Mouse (Mus musculus) neural tube, embryonic 11.5 days (tissue): ENCODE measurements around the gene Lrrc3b. TPM values are rescaled to one million over a fixed set of nuclear protein-coding genes. Genes with fewer than 3 reads are reported as not detected.
A peak's percentile ranks its signal among the peaks of the same experiment; 100 is the strongest.

ENCODE experiments used
- ATAC-seq: fragments of 200-750 bp; cut with Nextera tagmentation; 2 replicates; pipeline ENCODE4 v1.8.0; 2017; ENCODE audit warnings: moderate number of reproducible peaks, mild to moderate bottlenecking, moderate TSS enrichment, moderate library complexity; ENCODE audit not compliant: insufficient read depth, low FRiP score, low TSS enrichment
- DNase-seq: peaks from one replicate; pipeline ENCODE4 v3.0.0-alpha.2; 2015; ENCODE audit warnings: low spot score
- H3K27ac ChIP-seq: fragments of 300-500 bp; sonication (generic); 2 replicates; pipeline ENCODE4 v1.5.1; 2014; ENCODE audit warnings: low read depth, mild to moderate bottlenecking, low read length
- H3K27me3 ChIP-seq: fragments of 300-500 bp; sonication (generic); 2 replicates; pipeline ENCODE4 v1.6.1; 2014; ENCODE audit warnings: mild to moderate bottlenecking, low read length, mixed read lengths; ENCODE audit not compliant: control insufficient read depth, insufficient read depth
- H3K36me3 ChIP-seq: fragments of 300-500 bp; sonication (generic); 2 replicates; pipeline ENCODE4 v1.6.1; 2014; ENCODE audit warnings: mild to moderate bottlenecking, low read length, moderate library complexity, mixed read lengths; ENCODE audit not compliant: control insufficient read depth, insufficient read depth
- H3K4me1 ChIP-seq: fragments of 300-500 bp; sonication (generic); 2 replicates; pipeline ENCODE4 v1.6.1; 2014; ENCODE audit warnings: low read length, mixed read lengths; ENCODE audit not compliant: control insufficient read depth, insufficient read depth
- H3K4me2 ChIP-seq: fragments of 300-500 bp; sonication (generic); 2 replicates; pipeline ENCODE4 v1.6.1; 2014; ENCODE audit warnings: low read depth, mild to moderate bottlenecking, moderate library complexity
- H3K4me3 ChIP-seq: fragments of 300-500 bp; sonication (generic); 2 replicates; pipeline ENCODE4 v1.5.1; 2014; ENCODE audit warnings: low read depth, low read length
- H3K9ac ChIP-seq: fragments of 300-500 bp; sonication (generic); 2 replicates; pipeline ENCODE4 v1.6.1; 2014; ENCODE audit warnings: mild to moderate bottlenecking, low read length
- H3K9me3 ChIP-seq: fragments of 300-500 bp; sonication (generic); 2 replicates; pipeline ENCODE4 v1.6.1; 2016; ENCODE audit warnings: low read length; ENCODE audit not compliant: control insufficient read depth
- WGBS: fragments of 180-500 bp; shearing (Covaris S2); extraction: QIAGEN DNeasy Blood & Tissue Kit; methylation state at CpG from one replicate; pipeline ENCODE4 v1.1.7; 2014; 5-methylcytosine and 5-hydroxymethylcytosine counted together
- polyA plus RNA-seq: library from polyadenylated mRNA; unstranded; fragments of >200 nt; fragmentation: Nextera tagmentation; extraction: Ambion mirVana; gene quantifications from 2 replicates; pipeline ENCODE4 v1.2.1, GENCODE M21; 2014

Lrrc3b gene
- polyA plus RNA-seq, 1 experiment from 2014 or later = 0.93 TPM

GRCm38 (mm10) chr14:15365045-15365444 lies 73.7 kb downstream of the Lrrc3b start:
- DNase-seq = no peak

GRCm38 (mm10) chr14:15359893-15360292 lies 78.9 kb downstream of the Lrrc3b start:
- Histone ChIP-seq H3K36me3 (no peaks in the 10 kb centered on the region), H3K4me1 (no peaks in the 10 kb centered on the region), H3K27me3 (no peaks in the 10 kb centered on the region), H3K9ac (no peak overlapping the region), H3K4me2 (no peak overlapping the region), H3K9me3 (no peaks in the 10 kb centered on the region), H3K27ac (no peak overlapping the region), H3K4me3 (no peak overlapping the region)
- DNase-seq = no peak
- 95% methylated on average over 1 of the region's 1 CpGs for WGBS
- ATAC-seq = no peak

More at GRCm38 (mm10) chr14:15365045-15365444, 73.7 kb downstream of the Lrrc3b start:
- no peak for ATAC-seq
- Histone ChIP-seq H3K9me3 (no peaks in the 10 kb centered on the region), H3K4me3 (no peak overlapping the region), H3K4me2 (no peak overlapping the region), H3K9ac (no peak overlapping the region), H3K4me1 (no peaks in the 10 kb centered on the region), H3K36me3 (no peaks in the 10 kb centered on the region), H3K27me3 (no peaks in the 10 kb centered on the region), H3K27ac (no peak overlapping the region)
- WGBS = 93% methylated on average over 6 of the region's 6 CpGs

- Histone ChIP-seq H3K36me3 (no peaks in the 10 kb centered on the region), H3K27me3 (no peaks in the 10 kb centered on the region), H3K4me3 (no peak overlapping the region), H3K9me3 (no peaks in the 10 kb centered on the region), H3K9ac (no peak overlapping the region), H3K4me1 (no peaks in the 10 kb centered on the region), H3K27ac (no peak overlapping the region), H3K4me2 (no peak overlapping the region)
- ATAC-seq (no peak), DNase-seq (no peak)
- 73% methylated on average over 3 of the region's 3 CpGs for WGBS
Observed at GRCm38 (mm10) chr14:15359134-15359533, 79.7 kb downstream of the Lrrc3b start.

- Histone ChIP-seq H3K4me2 (no peak overlapping the region), H3K4me3 (no peak overlapping the region), H3K9ac (no peak overlapping the region), H3K9me3 (no peaks in the 10 kb centered on the region), H3K36me3 (no peaks in the 10 kb centered on the region), H3K27me3 (no peaks in the 10 kb centered on the region), H3K27ac (no peak overlapping the region), H3K4me1 (no peaks in the 10 kb centered on the region)
- DNase-seq (peak; percentile 79), ATAC-seq (0 out of 2 replicates have a peak, but pooled peaks have one; percentile 50)
- 21% methylated on average over 3 of the region's 3 CpGs for WGBS
Observed at GRCm38 (mm10) chr14:15355512-15355911, 83.3 kb downstream of the Lrrc3b start.

- Histone ChIP-seq H3K27me3 (no peaks in the 10 kb centered on the region), H3K36me3 (no peaks in the 10 kb centered on the region), H3K4me2 (no peak overlapping the region), H3K27ac (no peak overlapping the region), H3K9me3 (no peaks in the 10 kb centered on the region), H3K9ac (no peak overlapping the region), H3K4me3 (no peak overlapping the region), H3K4me1 (no peaks in the 10 kb centered on the region)
- WGBS = 80% methylated on average over 5 of the region's 5 CpGs
- DNase-seq (no peak), ATAC-seq (no peak)
Observed at GRCm38 (mm10) chr14:15354299-15354698, 84.5 kb downstream of the Lrrc3b start.

GRCm38 (mm10) chr14:15333130-15333529 lies 105.7 kb downstream of the Lrrc3b start:
- no peak overlapping the region for H3K4me3 ChIP-seq
- H3K9me3 ChIP-seq = no peaks in the 10 kb centered on the region
- DNase-seq (no peak), ATAC-seq (no peak)
- H3K4me1 ChIP-seq = no peaks in the 10 kb centered on the region
- H3K4me2 ChIP-seq = no peak overlapping the region
- H3K27ac ChIP-seq = no peak overlapping the region
- WGBS = 95% methylated on average over 2 of the region's 2 CpGs
- no peak overlapping the region for H3K9ac ChIP-seq
- no peaks in the 10 kb centered on the region for H3K27me3 ChIP-seq
- no peaks in the 10 kb centered on the region for H3K36me3 ChIP-seq

GRCm38 (mm10) chr14:15331370-15331769 lies 107.4 kb downstream of the Lrrc3b start:
- Histone ChIP-seq H3K9me3 (no peaks in the 10 kb centered on the region), H3K36me3 (no peaks in the 10 kb centered on the region), H3K27me3 (no peaks in the 10 kb centered on the region), H3K9ac (no peak overlapping the region), H3K4me1 (no peaks in the 10 kb centered on the region), H3K4me3 (no peak overlapping the region), H3K4me2 (no peak overlapping the region), H3K27ac (no peak overlapping the region)
- WGBS = 50% methylated on average over 1 of the region's 1 CpGs
- no peak for ATAC-seq
- DNase-seq = no peak

GRCm38 (mm10) chr14:15330155-15330554 lies 108.6 kb downstream of the Lrrc3b start:
- H3K4me1 ChIP-seq = no peaks in the 10 kb centered on the region
- no peak overlapping the region for H3K4me3 ChIP-seq
- no peak for DNase-seq
- H3K4me2 ChIP-seq = no peak overlapping the region
- no peak overlapping the region for H3K27ac ChIP-seq
- 85% methylated on average over 1 of the region's 1 CpGs for WGBS
- H3K27me3 ChIP-seq = no peaks in the 10 kb centered on the region
- no peak overlapping the region for H3K9ac ChIP-seq
- ATAC-seq = no peak
- no peaks in the 10 kb centered on the region for H3K9me3 ChIP-seq
- no peaks in the 10 kb centered on the region for H3K36me3 ChIP-seq

GRCm38 (mm10) chr14:15325872-15326271 lies 112.9 kb downstream of the Lrrc3b start:
- no peak for DNase-seq
- no peak overlapping the region for H3K4me3 ChIP-seq
- 89% methylated on average over 1 of the region's 1 CpGs for WGBS
- H3K27me3 ChIP-seq = no peaks in the 10 kb centered on the region
- H3K27ac ChIP-seq = no peak overlapping the region
- no peaks in the 10 kb centered on the region for H3K4me1 ChIP-seq
- H3K9ac ChIP-seq = no peak overlapping the region
- no peaks in the 10 kb centered on the region for H3K36me3 ChIP-seq
- H3K9me3 ChIP-seq = no peaks in the 10 kb centered on the region
- no peak overlapping the region for H3K4me2 ChIP-seq
- ATAC-seq = no peak
